Mouse (Mus musculus) liver, adult 2 months (tissue): ENCODE data around the gene A230050P20Rik.

Experiments
- CTCF ChIP-seq: fragments of 200-500 bp; IDR thresholded peaks from 2 replicates; pipeline ENCODE4 v1.5.1; 2011; ENCODE audit warnings: low read depth, low read length, control low read depth
- POLR2A ChIP-seq: fragments of 200-500 bp; IDR thresholded peaks from 2 replicates; pipeline ENCODE4 v1.6.1; 2011; ENCODE audit warnings: low read length, control low read depth; ENCODE audit not compliant: insufficient read depth; ENCODE audit errors: extremely low read depth

GRCm38 (mm10) chr9:20878710-20879065, 10.2 kb downstream of the A230050P20Rik start:
- TF ChIP-seq POLR2A (no peak), CTCF (no peak)
